Mouse (Mus musculus) midbrain, embryonic 10.5 days (tissue): Measurements from ENCODE around the gene Bckdhb. TPM values are rescaled to one million over a fixed set of nuclear protein-coding genes. Genes with fewer than 3 reads are reported as not detected.

Source experiments
- DNase-seq: peaks from one replicate; pipeline ENCODE4 v3.0.0-alpha.2; 2017; ENCODE audit warnings: low spot score
- H3K27ac ChIP-seq: fragments of 300-500 bp; sonication (generic); replicated peaks from 2 replicates; pipeline ENCODE4 v1.5.1; 2016; ENCODE audit warnings: mild to moderate bottlenecking
- H3K27me3 ChIP-seq: fragments of 300-500 bp; sonication (generic); 2 replicates; pipeline ENCODE4 v1.6.1; 2016; ENCODE audit warnings: low read depth, mild to moderate bottlenecking; ENCODE audit not compliant: poor library complexity, severe bottlenecking
- H3K36me3 ChIP-seq: fragments of 300-500 bp; sonication (generic); 2 replicates; pipeline ENCODE4 v1.6.1; 2016; ENCODE audit warnings: mild to moderate bottlenecking, moderate library complexity
- H3K4me1 ChIP-seq: fragments of 300-500 bp; sonication (generic); 2 replicates; pipeline ENCODE4 v1.6.1; 2016
- H3K4me3 ChIP-seq: fragments of 300-500 bp; sonication (generic); 2 replicates; pipeline ENCODE4 v1.5.1; 2016; ENCODE audit warnings: mild to moderate bottlenecking, moderate library complexity
- H3K9me3 ChIP-seq: fragments of 300-500 bp; sonication (generic); replicated peaks from 2 replicates; pipeline ENCODE4 v1.6.1; 2016; ENCODE audit warnings: mild to moderate bottlenecking
- WGBS: fragments of 180-500 bp; shearing (Covaris S2); methylation state at CpG from one replicate; pipeline ENCODE4 v1.1.7; 2016; 5-methylcytosine and 5-hydroxymethylcytosine counted together
- polyA plus RNA-seq: library from polyadenylated mRNA; unstranded; fragments of >200 nt; fragmentation: Nextera tagmentation; extraction: Ambion mirVana; gene quantifications from 2 replicates; pipeline ENCODE4 v1.2.1, GENCODE M21; 2016

Gene Bckdhb
- polyA plus RNA-seq, 1 experiment from 2014 or later = 68.6 TPM

DNA sequence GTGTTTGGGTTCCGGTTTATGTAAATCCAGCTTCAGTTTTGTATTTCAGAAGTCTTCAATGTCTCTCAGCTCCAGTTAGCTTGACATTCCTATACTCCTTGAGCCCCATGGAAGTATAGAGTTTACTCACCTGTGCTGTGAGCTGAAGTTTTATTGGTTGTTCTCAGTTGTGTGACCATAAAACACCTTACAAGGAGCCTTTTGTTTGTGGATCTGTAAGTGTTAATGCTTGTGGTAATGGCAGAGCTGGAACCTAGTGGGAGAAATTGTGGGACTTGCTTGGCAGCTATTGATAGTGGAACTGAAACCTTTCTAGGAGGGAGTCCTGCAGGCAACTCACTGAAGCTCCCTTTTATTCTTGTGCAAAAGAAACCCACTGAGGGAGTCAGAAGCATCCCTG, 112.3 kb downstream of the Bckdhb start:
- Histone ChIP-seq H3K27me3 (no peaks in the 10 kb centered on the region), H3K4me1 (peaks cover 15% of the 10 kb centered on the region), H3K27ac (no peak overlapping the region), H3K36me3 (no peaks in the 10 kb centered on the region), H3K4me3 (no peak overlapping the region), H3K9me3 (no peaks in the 10 kb centered on the region)
- 91% methylated on average over 1 of the region's 1 CpGs for WGBS
- no peak for DNase-seq

GRCm38 (mm10) chr9:84038946-84039345, 114.0 kb downstream of the Bckdhb start:
- no peak for DNase-seq
- Histone ChIP-seq H3K4me1 (no peaks in the 10 kb centered on the region), H3K27ac (no peak overlapping the region), H3K4me3 (no peak overlapping the region), H3K27me3 (no peaks in the 10 kb centered on the region), H3K9me3 (no peaks in the 10 kb centered on the region), H3K36me3 (no peaks in the 10 kb centered on the region)
- WGBS = 90% methylated on average over 4 of the region's 4 CpGs

DNA sequence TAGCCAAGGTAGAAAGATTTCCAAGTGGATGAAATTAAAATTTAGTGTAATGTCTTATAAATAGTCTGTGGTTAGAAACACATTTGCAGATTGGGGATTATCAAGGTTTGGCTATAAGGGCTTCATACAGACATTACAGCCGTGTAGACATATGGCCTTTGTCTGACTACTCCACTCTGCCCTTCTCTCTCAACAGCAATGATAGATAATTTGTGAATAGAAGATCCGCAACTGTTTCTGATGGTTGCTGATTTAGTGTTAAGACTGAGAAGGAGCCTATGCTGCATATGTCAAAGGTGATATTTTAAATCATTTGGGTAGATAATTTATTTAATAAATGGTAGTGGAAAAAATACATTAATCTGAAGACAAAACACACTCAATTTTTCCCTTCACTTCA, 115.4 kb downstream of the Bckdhb start:
- no peaks in the 10 kb centered on the region for H3K27me3 ChIP-seq

DNA sequence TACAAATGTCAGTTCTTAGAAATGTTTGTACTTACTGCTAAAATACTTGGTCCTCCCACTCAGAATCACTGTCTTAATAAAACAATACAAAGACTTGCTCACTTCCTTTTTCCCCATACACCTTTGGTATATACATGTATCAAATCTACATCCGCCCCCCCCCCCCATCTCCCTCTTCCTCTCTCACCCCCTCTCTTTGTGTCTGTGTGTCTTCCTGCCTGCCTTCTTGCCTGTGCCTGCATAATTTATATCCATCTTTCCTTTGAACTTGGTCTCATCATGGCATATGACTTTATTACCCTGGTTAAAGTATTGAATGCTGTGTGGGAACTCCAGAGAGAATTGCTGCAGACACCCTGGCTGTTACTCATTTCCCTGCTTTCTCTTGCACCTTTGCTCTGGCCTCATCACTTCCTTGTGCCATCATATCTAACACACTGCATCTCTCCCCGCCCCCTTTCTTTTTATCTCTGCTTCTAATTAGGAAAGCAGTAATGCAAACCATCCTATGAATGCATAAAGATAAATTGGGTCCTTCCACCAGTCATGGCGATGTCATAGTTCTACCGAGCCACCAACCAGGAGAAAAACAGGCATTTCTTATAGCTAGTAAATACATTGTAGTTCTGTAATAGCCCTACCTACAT, 116.8 kb downstream of the Bckdhb start:
- Histone ChIP-seq H3K4me1 (no peaks in the 10 kb centered on the region), H3K36me3 (no peaks in the 10 kb centered on the region), H3K27me3 (no peaks in the 10 kb centered on the region), H3K4me3 (no peak overlapping the region), H3K9me3 (no peaks in the 10 kb centered on the region), H3K27ac (no peak overlapping the region)
- DNase-seq = no peak
- WGBS = 85% methylated on average over 4 of the region's 4 CpGs

More for the DNA sequence above, 115.4 kb downstream of the Bckdhb start:
- no peaks in the 10 kb centered on the region for H3K36me3 ChIP-seq
- no peak overlapping the region for H3K27ac ChIP-seq
- DNase-seq = no peak
- no peak overlapping the region for H3K4me3 ChIP-seq
- H3K4me1 ChIP-seq = no peaks in the 10 kb centered on the region
- WGBS = 93% methylated on average over 2 of the region's 2 CpGs
- no peaks in the 10 kb centered on the region for H3K9me3 ChIP-seq

DNA sequence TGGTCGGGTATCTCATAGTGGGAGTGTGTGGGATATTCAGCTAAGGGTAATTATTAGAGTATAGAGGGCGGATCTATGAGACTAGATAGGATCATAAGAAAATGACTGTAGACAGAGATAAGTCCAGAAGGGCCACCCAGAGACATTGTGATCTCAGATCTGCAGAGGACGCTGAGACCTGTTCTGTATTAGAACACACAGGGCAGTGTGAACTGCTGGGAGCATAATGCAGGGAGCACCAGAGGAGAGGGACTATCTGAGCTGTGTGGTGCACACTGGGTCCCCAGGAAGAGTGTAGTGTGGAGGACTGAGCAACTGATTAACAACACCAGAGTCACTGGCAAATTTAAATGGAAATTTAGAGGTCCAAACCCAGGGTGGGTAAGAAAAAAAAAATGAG, 117.6 kb downstream of the Bckdhb start:
- WGBS = 87% methylated on average over 3 of the region's 3 CpGs
- Histone ChIP-seq H3K9me3 (no peaks in the 10 kb centered on the region), H3K4me3 (no peak overlapping the region), H3K4me1 (no peaks in the 10 kb centered on the region), H3K36me3 (no peaks in the 10 kb centered on the region), H3K27me3 (no peaks in the 10 kb centered on the region), H3K27ac (no peak overlapping the region)
- no peak for DNase-seq

DNA sequence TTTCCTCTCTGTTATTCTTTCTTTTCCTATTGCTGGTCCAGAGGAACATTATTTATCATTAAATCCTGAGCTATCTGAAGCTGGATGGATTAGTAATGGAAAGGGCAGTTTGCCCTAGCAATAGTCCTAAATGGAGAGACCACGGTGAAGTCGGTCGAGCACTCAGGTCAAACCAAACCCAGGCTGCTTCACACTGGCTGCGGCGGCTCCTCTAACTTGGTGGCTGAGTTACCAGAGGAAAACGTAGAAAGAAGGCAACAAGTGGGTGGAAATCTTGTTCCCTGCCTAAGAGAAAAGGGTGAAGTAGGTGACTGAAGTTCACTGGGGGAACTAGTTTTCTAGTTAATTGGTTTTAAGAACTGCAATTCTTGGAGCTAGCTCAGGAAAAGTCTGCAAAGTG, 119.2 kb downstream of the Bckdhb start:
- Histone ChIP-seq H3K36me3 (no peaks in the 10 kb centered on the region), H3K4me3 (no peak overlapping the region), H3K27me3 (no peaks in the 10 kb centered on the region), H3K9me3 (no peaks in the 10 kb centered on the region), H3K27ac (no peak overlapping the region), H3K4me1 (peaks cover 2% of the 10 kb centered on the region)
- DNase-seq = no peak
- 93% methylated on average over 6 of the region's 6 CpGs for WGBS

DNA sequence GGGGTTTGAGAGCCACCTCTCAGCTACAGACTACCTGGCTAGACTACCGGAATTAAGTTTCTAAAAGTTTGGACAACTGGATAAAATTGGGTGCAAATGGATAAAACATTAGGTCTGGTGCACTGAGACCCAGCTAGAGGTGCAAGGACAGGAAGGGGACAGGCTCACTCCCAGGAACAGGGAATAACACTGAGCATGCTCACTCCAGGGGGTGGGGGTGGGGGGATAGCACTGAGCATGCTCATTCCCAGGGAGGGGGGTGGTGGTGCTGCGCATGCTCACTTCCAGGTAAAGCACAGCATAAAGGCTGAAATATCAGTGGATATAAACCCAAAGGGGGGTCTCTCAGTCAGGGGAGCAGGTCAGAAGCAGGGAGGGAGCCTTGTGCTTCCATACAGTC, 120.7 kb downstream of the Bckdhb start:
- no peak for DNase-seq
- no peaks in the 10 kb centered on the region for H3K36me3 ChIP-seq
- H3K4me3 ChIP-seq = no peak overlapping the region
- WGBS = 93% methylated on average over 2 of the region's 2 CpGs
- H3K27me3 ChIP-seq = no peaks in the 10 kb centered on the region
- peaks cover 4% of the 10 kb centered on the region for H3K4me1 ChIP-seq
- no peak overlapping the region for H3K27ac ChIP-seq
- H3K9me3 ChIP-seq = no peaks in the 10 kb centered on the region

GRCm38 (mm10) chr9:84046334-84046733, 121.4 kb downstream of the Bckdhb start:
- DNase-seq = no peak
- no peak overlapping the region for H3K27ac ChIP-seq

GRCm38 (mm10) chr9:84046961-84047360, 122.0 kb downstream of the Bckdhb start:
- Histone ChIP-seq H3K27ac (no peak overlapping the region), H3K4me3 (no peak overlapping the region), H3K4me1 (peaks cover 4% of the 10 kb centered on the region), H3K36me3 (no peaks in the 10 kb centered on the region), H3K27me3 (no peaks in the 10 kb centered on the region), H3K9me3 (no peaks in the 10 kb centered on the region)
- 84% methylated on average over 4 of the region's 4 CpGs for WGBS
- DNase-seq = no peak

More at GRCm38 (mm10) chr9:84046334-84046733, 121.4 kb downstream of the Bckdhb start:
- peaks cover 4% of the 10 kb centered on the region for H3K4me1 ChIP-seq
- no peaks in the 10 kb centered on the region for H3K27me3 ChIP-seq
- H3K36me3 ChIP-seq = no peaks in the 10 kb centered on the region
- H3K4me3 ChIP-seq = no peak overlapping the region
- no peaks in the 10 kb centered on the region for H3K9me3 ChIP-seq
- 95% methylated on average over 12 of the region's 12 CpGs for WGBS

- WGBS = 90% methylated on average over 3 of the region's 3 CpGs
- Histone ChIP-seq H3K27me3 (no peaks in the 10 kb centered on the region), H3K27ac (no peak overlapping the region), H3K4me1 (peaks cover 4% of the 10 kb centered on the region), H3K36me3 (no peaks in the 10 kb centered on the region), H3K4me3 (no peak overlapping the region), H3K9me3 (no peaks in the 10 kb centered on the region)
- DNase-seq = no peak
Measured at GRCm38 (mm10) chr9:84047436-84047835, 122.5 kb downstream of the Bckdhb start.

DNA sequence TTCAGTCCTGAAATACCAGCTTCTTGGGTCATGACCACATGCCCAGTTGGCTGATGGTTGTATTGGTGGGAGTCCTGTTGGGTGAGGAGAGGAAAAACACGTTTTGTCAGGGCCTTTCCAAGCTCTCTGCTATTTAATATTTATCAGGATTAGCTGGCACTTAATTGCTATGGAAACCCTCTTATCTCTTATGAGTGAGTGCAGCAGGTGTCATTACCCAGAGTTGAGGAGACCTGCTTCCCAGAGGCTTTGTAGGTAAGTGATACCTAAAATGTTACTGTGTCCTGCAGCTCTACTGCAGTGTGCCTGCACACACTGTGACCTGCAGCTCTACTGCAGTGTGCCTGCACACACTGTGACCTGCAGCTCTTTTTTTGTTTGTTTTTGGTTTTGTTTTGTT, 124.2 kb downstream of the Bckdhb start:
- Histone ChIP-seq H3K4me1 (peaks cover 4% of the 10 kb centered on the region), H3K36me3 (no peaks in the 10 kb centered on the region), H3K27ac (no peak overlapping the region), H3K4me3 (no peak overlapping the region), H3K9me3 (no peaks in the 10 kb centered on the region), H3K27me3 (no peaks in the 10 kb centered on the region)
- no peak for DNase-seq
- 31% methylated on average over 1 of the region's 1 CpGs for WGBS

DNA sequence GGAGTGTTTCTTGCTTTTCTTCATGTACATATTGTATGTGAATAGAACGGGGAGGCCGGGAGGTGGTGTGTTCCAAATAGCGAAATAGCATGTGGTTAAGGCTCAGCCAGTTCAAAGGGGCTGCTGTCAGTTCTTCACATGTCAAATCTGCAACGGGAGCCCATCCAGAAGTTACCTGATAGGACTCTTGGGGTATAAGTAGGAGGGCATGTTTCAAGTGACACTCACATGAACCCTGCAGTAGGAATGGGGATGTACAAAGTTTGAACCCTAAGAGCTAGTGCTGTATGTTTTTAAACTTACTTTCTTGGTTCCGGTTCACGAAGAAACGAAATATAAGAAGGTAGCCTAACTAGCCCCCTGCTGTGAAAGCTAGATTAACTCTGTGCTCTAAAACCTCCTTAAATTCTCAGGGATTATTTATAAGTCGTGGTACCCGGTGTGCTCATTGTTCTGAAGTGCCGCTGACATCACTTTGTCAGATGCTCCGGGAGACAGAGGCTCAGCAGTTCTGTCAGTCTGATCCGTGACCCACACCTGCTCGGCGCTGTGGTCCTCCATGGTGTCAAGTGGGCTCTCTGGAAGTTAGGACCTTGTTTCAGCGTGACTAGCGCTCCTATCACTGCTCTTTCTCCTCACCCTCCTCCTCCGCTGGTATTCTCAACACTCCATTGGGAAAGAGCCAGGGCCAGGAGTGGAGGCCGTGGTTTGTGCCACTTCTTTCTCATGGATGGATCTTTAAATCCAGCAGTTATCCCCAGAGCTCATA, 126.1 kb downstream of the Bckdhb start:
- no peak for DNase-seq
- Histone ChIP-seq H3K4me1 (peaks cover 4% of the 10 kb centered on the region), H3K9me3 (no peaks in the 10 kb centered on the region), H3K4me3 (no peak overlapping the region), H3K27me3 (no peaks in the 10 kb centered on the region), H3K36me3 (no peaks in the 10 kb centered on the region), H3K27ac (0 out of 2 replicates have a peak overlapping the region, but pooled peaks have one; percentile 17)
- 84% methylated on average over 18 of the region's 18 CpGs for WGBS

GRCm38 (mm10) chr9:84055125-84055807, 130.3 kb downstream of the Bckdhb start:
- H3K4me3 ChIP-seq = no peak overlapping the region
- no peaks in the 10 kb centered on the region for H3K36me3 ChIP-seq
- H3K9me3 ChIP-seq = no peaks in the 10 kb centered on the region
- no peaks in the 10 kb centered on the region for H3K4me1 ChIP-seq
- 91% methylated on average over 7 of the region's 7 CpGs for WGBS
- no peak overlapping the region for H3K27ac ChIP-seq
- no peak for DNase-seq
- H3K27me3 ChIP-seq = no peaks in the 10 kb centered on the region
